15 mouse cellular contexts compared by ENCODE assay signal in genomic region chr12:102395998-102396991, GRCm38 (mm10). TPM values are rescaled to one million over a fixed set of nuclear protein-coding genes. Genes with fewer than 3 reads are reported as not detected.
DNase-seq lines count a peak whose midpoint lies in the region; ATAC-seq lines count a peak whose summit lies in the region.
"Had no signal": no experiment of that assay in that cellular context is flagged by ENCODE, and none has a peak within 500 bp of the region (broad histone marks: within the 10 kb centered on the region; RNA-seq: fewer than 3 reads in every experiment).

No protein-coding gene starts in this region.

- ATAC-seq in heart, embryonic 11.5 days (replicated peaks; ENCODE audit: insufficient number of reproducible peaks, low FRiP score, low TSS enrichment) = no peak
- peak; percentile 39; the same call in 1 of the 2 replicates for ATAC-seq in lung, embryonic 16.5 days (ENCODE audit: low read depth)

- H3K36me3 ChIP-seq in heart, embryonic 11.5 days (ENCODE audit: control insufficient read depth, insufficient read depth, low read length) = peaks cover 9% of the 10 kb centered on the region
- H3K36me3 ChIP-seq in lung, embryonic 16.5 days (ENCODE audit: control insufficient read depth, insufficient read depth, low read length) = peaks cover 26% of the 10 kb centered on the region
- H3K36me3 ChIP-seq: G1E had no signal

- no peak overlapping the region for H3K4me2 ChIP-seq in heart, embryonic 11.5 days
- H3K4me2 ChIP-seq in lung, embryonic 16.5 days (ENCODE audit: low read depth, low read length) = no peak overlapping the region
- H3K4me2 ChIP-seq: embryonic facial prominence, embryonic 15.5 days; heart, embryonic 12.5 days had no signal

- H3K9ac ChIP-seq in heart, embryonic 11.5 days (ENCODE audit: low read depth, low read length) = no peak overlapping the region
- H3K9ac ChIP-seq in lung, embryonic 16.5 days (ENCODE audit: low read length) = no peak overlapping the region
- H3K9ac ChIP-seq: embryonic facial prominence, embryonic 15.5 days; heart, embryonic 12.5 days; liver, embryonic 14.5 days had no signal

- H3K4me3 ChIP-seq in heart, embryonic 11.5 days (ENCODE audit: low read depth, low read length) = no peak overlapping the region
- no peak overlapping the region for H3K4me3 ChIP-seq in lung, embryonic 16.5 days (ENCODE audit: low read length)
- H3K4me3 ChIP-seq: embryonic facial prominence, embryonic 15.5 days; heart, embryonic 12.5 days had no signal

- 69% methylated on average over 19 of the region's 19 CpGs for WGBS in heart, embryonic 11.5 days (ENCODE audit: insufficient replicate concordance)
- WGBS in lung, embryonic 16.5 days = 40% methylated on average over 19 of the region's 19 CpGs

- no peaks in the 10 kb centered on the region for H3K27me3 ChIP-seq in heart, embryonic 11.5 days (ENCODE audit: control insufficient read depth, insufficient read depth, low read length)
- H3K27me3 ChIP-seq in lung, embryonic 16.5 days (ENCODE audit: control insufficient read depth, insufficient read depth, low read depth, low read length) = no peaks in the 10 kb centered on the region
- H3K27me3 ChIP-seq: embryonic facial prominence, embryonic 15.5 days; heart, embryonic 12.5 days had no signal

- H3K4me1 ChIP-seq in heart, embryonic 11.5 days (ENCODE audit: control insufficient read depth, insufficient read depth, low read length) = peaks cover 14% of the 10 kb centered on the region
- peaks cover 4% of the 10 kb centered on the region; the same call in 1 of the 2 replicates for H3K4me1 ChIP-seq in lung, embryonic 16.5 days (replicated peaks; ENCODE audit: control insufficient read depth, insufficient read depth, low read length)
- H3K4me1 ChIP-seq: embryonic facial prominence, embryonic 15.5 days had no signal

- peak; percentile 89 for DNase-seq in heart, adult 11 months
- no peak for DNase-seq in lung, postnatal 36 days
- DNase-seq in embryo, embryonic 10.5 days (ENCODE audit: low spot score) = peak; percentile 76
- DNase-seq in mesoderm, embryonic 11.5 days (ENCODE audit: low read depth, low spot score) = peak; percentile 50
- DNase-seq in spleen, adult 18-20 months = no peak
- no peak for DNase-seq in layer of hippocampus, adult 11-12 months (ENCODE audit: low spot score)
- DNase-seq: B cell, adult 2 months; cerebellum, adult 2 months; thymus, postnatal 36 days had no signal

- no peaks in the 10 kb centered on the region for H3K9me3 ChIP-seq in heart, embryonic 11.5 days (replicated peaks; ENCODE audit: control insufficient read depth, low read length)
- H3K9me3 ChIP-seq in lung, embryonic 16.5 days (ENCODE audit: control insufficient read depth, low read length) = no peaks in the 10 kb centered on the region
- H3K9me3 ChIP-seq: embryonic facial prominence, embryonic 15.5 days; G1E; heart, embryonic 12.5 days had no signal

- H3K27ac ChIP-seq in heart, embryonic 11.5 days (ENCODE audit: low read depth, low read length) = no peak overlapping the region
- H3K27ac ChIP-seq in lung, embryonic 16.5 days (ENCODE audit: low read length) = 0 out of 2 replicates have a peak overlapping the region, but pooled peaks have one; percentile 12
- H3K27ac ChIP-seq: embryonic facial prominence, embryonic 15.5 days; liver, embryonic 14.5 days had no signal

RNA-seq across cellular contexts. Expression of gene Lgmn, which starts 43.3 kb away (rescaled TPM):
- polyA plus RNA-seq in heart, embryonic 11.5 days (2014; fragmentation: Nextera tagmentation; extraction: Ambion mirVana) = 108 and 128 TPM in 2 replicates
- polyA plus RNA-seq in lung, embryonic 16.5 days (2015; fragmentation: Nextera tagmentation; extraction: Ambion mirVana) = 139 and 142 TPM in 2 replicates

Comparison
In these comparisons a context has a peak if more than half of its experiments do, and no peak if none do; other contexts are left out.
1. DNase-seq: peak in heart, adult 11 months (single experiment), embryo, embryonic 10.5 days (single experiment) and mesoderm, embryonic 11.5 days (single experiment); none in lung, postnatal 36 days (single experiment), spleen, adult 18-20 months (0 of 2) and layer of hippocampus, adult 11-12 months (single experiment).